Mouse (Mus musculus) lung, adult 18-20 months (tissue): Measurements from ENCODE around the gene Nsf.
"Not testable (repeated sequence)": the region's sequence is repeated elsewhere in the genome, so short reads cannot be mapped to it uniquely, and the experiment has no call there.

Experiments
- DNase-seq, 2 experiments: peaks; one replicate each; pipeline ENCODE4 v3.0.0; 2022; ENCODE audit warnings: mixed read lengths in 2 of 2

The Nsf gene

GRCm38 (mm10) chr11:103890337-103891186 lies 63.3 kb downstream of the Nsf start:
- no peak for DNase-seq

DNA sequence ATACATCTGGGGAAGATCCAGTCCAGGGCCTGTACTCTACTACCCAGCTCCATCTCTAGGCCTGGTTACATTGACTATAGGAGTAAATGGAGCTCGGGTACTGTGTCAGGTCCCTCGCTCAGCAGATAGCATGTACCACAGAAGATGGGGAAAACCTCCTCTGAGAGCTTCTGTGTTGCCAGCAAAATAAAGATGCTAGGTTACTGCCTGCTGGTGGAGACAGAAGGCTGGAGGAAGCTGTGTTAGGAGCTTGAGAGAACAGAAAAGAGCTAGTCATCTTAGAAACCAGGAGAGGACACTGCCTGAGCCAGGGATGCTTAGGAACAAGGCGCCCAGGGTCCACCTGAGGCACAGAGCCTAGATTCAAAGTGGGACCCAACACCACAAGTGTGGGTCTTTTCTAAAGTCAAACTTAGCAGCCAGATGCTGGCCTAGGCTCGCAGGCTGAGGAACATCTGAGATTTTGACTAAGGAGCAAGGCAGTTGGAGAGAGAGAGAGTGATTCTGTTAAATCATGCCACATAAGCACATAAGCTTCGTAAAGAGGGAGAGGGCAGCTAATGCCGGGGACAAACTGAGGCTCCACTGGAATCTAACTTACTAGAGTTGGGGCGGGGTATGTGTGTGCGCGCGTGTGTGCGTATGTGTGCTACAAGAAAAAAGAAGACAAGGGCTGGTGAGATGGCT lies 66.0 kb downstream of the Nsf start:
- DNase-seq: no peak

- no peak for DNase-seq
Measured at GRCm38 (mm10) chr11:103884749-103885383, 69.0 kb downstream of the Nsf start.

DNA sequence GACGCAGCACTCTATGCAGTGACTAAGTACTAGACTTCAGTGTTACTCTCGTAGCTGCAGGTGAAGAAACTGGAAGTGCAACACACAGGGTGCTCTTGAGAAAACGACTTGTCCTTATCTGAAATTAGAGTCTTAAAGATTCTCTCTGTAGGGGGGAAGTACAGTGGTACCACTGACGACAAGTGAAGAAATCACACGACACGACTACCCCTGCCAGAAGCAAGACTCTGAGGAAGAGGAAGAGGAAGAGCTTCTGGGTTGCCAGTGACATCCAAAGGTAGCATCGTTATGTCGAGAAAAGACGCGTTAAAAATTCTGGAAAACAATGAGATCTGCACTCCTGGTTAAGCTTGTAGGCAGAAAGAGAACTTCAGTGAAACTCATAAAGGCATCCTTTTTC lies 70.1 kb downstream of the Nsf start:
- DNase-seq: no peak

- not testable (repeated sequence) for DNase-seq
Measured at GRCm38 (mm10) chr11:103879476-103879875, 74.4 kb downstream of the Nsf start.

DNA sequence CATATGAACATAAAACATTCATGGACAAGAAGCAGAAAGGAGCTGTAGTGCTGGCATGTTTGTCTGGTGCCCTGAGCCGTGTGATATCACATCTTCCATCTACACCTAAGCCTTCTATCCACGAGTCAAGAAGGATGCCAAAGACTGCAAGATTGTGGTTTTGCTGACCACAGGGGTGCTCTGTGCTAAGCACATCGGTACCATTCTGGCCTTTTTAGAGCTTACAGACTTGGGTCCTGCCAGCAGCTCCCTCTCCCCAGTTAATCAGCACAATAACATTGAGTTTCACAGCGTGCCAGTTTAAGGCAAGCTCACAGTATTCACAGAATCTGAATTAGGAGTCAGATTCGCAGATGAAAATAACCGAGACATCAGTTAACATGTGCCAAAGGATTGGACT lies 75.4 kb downstream of the Nsf start:
- no peak for DNase-seq

GRCm38 (mm10) chr11:103870352-103870751 lies 83.5 kb downstream of the Nsf start:
- DNase-seq: no peak

- no peak for DNase-seq
Measured at GRCm38 (mm10) chr11:103867702-103868101, 86.2 kb downstream of the Nsf start.

DNA sequence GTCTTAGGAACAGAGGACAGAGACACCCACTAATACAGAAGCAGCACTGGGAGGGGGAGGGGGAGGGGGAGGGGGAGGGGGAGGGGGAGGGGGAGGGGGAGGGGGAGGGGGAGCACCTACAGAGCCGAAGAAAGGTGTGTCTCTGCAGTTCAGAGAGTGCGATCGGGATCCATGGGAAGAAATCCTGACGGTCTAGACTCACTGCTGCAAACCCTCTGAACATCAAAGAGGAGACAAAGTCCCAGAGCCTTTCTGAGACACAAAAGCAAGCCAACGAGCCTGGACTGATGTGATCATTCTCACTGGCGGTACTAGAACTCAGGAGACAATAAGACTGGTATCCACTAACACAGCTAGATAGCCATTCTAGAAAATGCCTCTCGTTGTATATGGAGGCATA lies 88.5 kb downstream of the Nsf start:
- DNase-seq: no peak

- DNase-seq: no peak
Measured at GRCm38 (mm10) chr11:103864486-103864885, 89.4 kb downstream of the Nsf start.

DNA sequence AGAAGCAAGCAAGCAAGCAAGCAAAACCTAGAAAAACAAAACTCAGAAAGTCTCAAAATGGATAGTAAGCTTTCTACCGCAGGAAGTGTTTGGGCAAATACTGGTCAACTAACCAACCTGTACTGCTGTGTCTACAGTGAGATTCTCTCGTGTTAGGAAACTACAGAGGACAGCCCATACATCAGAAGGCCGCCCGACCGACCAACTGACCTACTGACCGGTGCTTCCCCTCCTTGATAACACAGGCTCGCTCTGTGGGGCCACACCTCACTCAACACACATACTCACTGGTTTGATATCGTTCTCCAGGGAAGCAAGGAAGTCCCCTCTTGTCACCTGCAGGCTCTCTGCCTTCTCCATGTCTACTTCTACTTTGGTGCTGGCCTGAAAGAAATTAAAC lies 90.9 kb downstream of the Nsf start:
- DNase-seq: no peak

DNA sequence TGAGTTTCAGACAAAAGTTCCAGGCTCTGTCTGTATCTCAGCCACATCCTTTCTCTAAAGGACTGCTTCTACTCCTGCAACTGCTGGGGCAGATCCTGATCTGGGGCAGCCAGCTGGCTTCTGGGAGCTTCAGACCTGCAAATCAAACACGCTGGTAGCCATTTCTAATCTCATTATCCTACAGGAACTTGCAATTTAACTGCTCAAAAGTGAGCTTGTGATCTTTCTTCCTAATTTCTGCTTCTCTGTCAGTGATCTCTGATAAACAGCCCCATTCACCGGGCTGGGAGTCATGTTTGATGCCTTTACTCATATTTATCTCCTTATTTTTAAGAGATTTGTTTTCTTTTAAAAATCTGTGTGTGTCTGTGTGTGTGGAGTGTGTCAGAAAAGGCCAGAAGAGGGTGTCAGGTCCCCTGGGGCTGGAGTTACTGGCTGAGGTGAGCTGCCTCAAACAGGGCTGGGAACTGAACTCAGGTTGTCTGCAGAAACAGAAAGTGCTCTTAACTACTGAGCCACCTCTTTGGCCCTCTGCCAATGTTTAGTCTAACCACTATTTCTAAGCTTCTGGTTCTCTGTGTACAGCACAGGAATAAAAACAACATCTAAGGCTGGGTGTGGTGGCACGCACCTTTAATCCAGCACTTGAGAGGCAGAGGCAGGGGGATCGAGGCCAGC lies 93.8 kb downstream of the Nsf start:
- peak in 1 of 2 experiments; percentile 23 for DNase-seq

DNA sequence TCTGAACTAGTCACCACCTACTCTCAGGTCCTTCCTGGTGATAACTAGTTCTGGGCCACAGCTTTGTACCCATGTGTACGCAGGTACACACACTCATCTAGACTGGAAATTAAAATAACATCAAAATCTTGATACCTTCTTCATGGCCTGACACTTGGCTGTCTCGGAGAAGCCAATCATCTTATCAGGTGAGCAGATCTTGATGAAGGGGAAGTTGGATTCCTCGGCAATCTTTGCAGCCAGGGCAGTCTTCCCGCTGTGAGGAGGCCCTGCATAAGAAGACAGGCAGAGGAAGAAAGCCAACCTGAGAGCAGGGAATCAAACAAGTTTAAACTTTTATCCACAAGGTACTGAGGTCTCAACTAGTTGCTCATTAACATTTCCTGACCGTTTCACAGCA lies 95.1 kb downstream of the Nsf start:
- DNase-seq: no peak

GRCm38 (mm10) chr11:103856641-103857040 lies 97.2 kb downstream of the Nsf start:
- DNase-seq: no peak

DNA sequence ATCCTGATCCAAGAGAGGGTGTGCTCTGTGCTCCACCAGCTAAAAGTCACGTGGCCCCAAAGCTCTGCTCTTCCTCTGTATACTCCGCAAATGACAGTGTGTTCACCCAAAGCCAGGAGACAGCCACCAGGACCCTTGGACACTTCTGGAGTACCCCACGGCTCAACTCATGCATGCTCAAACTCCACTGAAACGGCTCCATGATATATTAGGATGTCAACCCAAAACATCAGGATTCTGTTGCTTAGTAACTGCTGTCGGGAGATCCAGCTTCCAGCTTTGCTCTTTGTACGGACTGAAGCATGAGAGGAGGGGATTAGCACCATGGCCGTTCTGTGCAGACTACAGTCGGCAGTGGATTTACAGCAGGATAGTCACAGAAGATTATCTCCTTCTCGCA lies 99.6 kb downstream of the Nsf start:
- DNase-seq: no peak

GRCm38 (mm10) chr11:103853284-103853920 lies 100.5 kb downstream of the Nsf start:
- DNase-seq: no peak

GRCm38 (mm10) chr11:103852590-103853283 lies 101.1 kb downstream of the Nsf start:
- DNase-seq: no peak

GRCm38 (mm10) chr11:103848287-103848686 lies 105.6 kb downstream of the Nsf start:
- no peak for DNase-seq

DNA sequence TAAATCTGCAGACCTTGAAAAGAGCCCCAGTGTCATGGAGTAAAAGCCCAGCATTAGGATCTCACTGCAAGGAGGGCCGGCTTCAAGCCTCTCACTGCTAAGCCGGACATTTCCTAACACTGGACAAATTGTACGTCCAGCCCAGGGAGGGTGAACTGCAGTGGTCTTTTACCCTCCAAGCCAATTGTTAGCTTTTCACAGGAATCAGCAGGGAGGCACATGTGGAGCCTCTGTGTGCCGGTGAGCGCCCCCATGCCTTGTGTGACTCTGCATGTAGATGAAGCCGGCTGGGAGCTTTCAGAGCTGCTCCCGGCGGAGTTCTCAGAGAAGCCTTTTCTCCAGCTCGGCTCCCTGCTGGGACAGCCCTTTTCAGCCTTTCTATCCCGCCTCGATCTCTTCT lies 113.0 kb downstream of the Nsf start:
- no peak for DNase-seq

GRCm38 (mm10) chr11:103838955-103839354 lies 114.9 kb downstream of the Nsf start:
- DNase-seq: no peak

DNA sequence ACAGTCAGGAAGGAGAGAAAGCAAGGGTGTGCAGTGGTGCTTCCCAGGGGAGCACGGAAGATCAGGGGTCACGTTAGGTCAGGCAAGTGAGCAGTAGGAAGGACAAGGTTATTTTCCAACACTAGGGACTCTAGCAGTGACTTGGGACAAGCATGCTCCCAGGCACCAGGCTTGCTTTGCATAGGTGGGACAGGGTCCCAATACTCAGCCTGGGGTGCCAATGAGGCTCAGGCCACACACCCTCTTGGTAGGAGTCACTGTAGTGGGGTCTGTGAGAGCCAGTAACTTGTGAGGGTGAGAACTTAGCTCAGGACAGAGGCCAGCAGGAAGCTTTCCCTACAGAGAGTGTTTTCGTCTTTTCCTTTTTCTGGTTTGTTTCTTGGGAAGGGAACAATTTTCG lies 121.5 kb downstream of the Nsf start:
- no peak for DNase-seq

DNA sequence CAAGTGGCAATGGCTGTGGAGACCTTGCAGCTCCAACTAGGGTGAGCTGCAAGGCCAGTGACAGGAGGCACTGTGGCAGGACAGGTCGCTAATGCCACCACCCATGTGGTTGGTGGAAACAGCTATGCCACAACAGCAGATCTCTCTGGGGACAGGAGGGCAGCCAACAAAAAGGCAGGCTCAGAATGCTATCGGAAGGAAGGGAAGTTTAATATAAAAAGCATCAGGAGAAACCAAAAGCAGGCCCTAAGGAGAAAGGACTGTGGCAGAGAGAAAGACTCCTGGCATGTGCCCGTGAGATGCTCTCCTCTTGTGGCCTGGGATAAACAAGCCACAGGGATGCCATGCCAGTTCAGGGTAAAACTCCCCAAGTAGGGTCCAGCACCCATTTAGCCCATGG lies 122.1 kb downstream of the Nsf start:
- DNase-seq: no peak
